Mouse (Mus musculus): ENCODE measurements around the gene Rasgef1b.

The Rasgef1b gene

GRCm38 (mm10) chr5:99707261-99707660, 21.6 kb downstream of the Rasgef1b start:
- no peak for DNase-seq (ENCODE audit: low read depth)

- DNase-seq (ENCODE audit: low read depth) = no peak
Measured at GRCm38 (mm10) chr5:99701811-99702210, 27.1 kb downstream of the Rasgef1b start.

GRCm38 (mm10) chr5:99694712-99695360, 34.0 kb downstream of the Rasgef1b start:
- DNase-seq (ENCODE audit: low read depth) = no peak

- no peak for DNase-seq (ENCODE audit: low read depth)
Measured at GRCm38 (mm10) chr5:99689909-99690308, 39.0 kb downstream of the Rasgef1b start.

- no peak for DNase-seq (ENCODE audit: low read depth)
Measured at GRCm38 (mm10) chr5:99687894-99688293, 41.0 kb downstream of the Rasgef1b start.

GRCm38 (mm10) chr5:99684023-99684422, 44.8 kb downstream of the Rasgef1b start:
- no peak for DNase-seq (ENCODE audit: low read depth)

- no peak for DNase-seq (ENCODE audit: low read depth)
Measured at GRCm38 (mm10) chr5:99669971-99670571, 58.8 kb downstream of the Rasgef1b start.

GRCm38 (mm10) chr5:99656024-99656423, 72.8 kb downstream of the Rasgef1b start:
- no peak for DNase-seq (ENCODE audit: low read depth)

GRCm38 (mm10) chr5:99652931-99653330, 75.9 kb downstream of the Rasgef1b start:
- no peak for DNase-seq (ENCODE audit: low read depth)

- DNase-seq (ENCODE audit: low read depth) = no peak
Measured at GRCm38 (mm10) chr5:99641407-99641806, 87.5 kb downstream of the Rasgef1b start.

GRCm38 (mm10) chr5:99636575-99636974, 92.3 kb downstream of the Rasgef1b start:
- no peak for DNase-seq (ENCODE audit: low read depth)

GRCm38 (mm10) chr5:99634010-99634541, 94.8 kb downstream of the Rasgef1b start:
- peak; percentile 18 for DNase-seq (ENCODE audit: low read depth)

- DNase-seq (ENCODE audit: low read depth) = no peak
Measured at GRCm38 (mm10) chr5:99633548-99633947, 95.3 kb downstream of the Rasgef1b start.

- DNase-seq (ENCODE audit: low read depth) = no peak
Measured at GRCm38 (mm10) chr5:99632649-99633310, 96.1 kb downstream of the Rasgef1b start.

- DNase-seq (ENCODE audit: low read depth) = peak; percentile 37
Measured at GRCm38 (mm10) chr5:99630087-99630486, 98.8 kb downstream of the Rasgef1b start.

GRCm38 (mm10) chr5:99625603-99626002, 103.3 kb downstream of the Rasgef1b start:
- DNase-seq (ENCODE audit: low read depth) = no peak

GRCm38 (mm10) chr5:99620771-99621170, 108.1 kb downstream of the Rasgef1b start:
- no peak for DNase-seq (ENCODE audit: low read depth)

GRCm38 (mm10) chr5:99617271-99617800, 111.5 kb downstream of the Rasgef1b start:
- no peak for DNase-seq (ENCODE audit: low read depth)

- DNase-seq (ENCODE audit: low read depth) = no peak
Measured at GRCm38 (mm10) chr5:99613321-99614118, 115.3 kb downstream of the Rasgef1b start.

- DNase-seq (ENCODE audit: low read depth) = no peak
Measured at GRCm38 (mm10) chr5:99607602-99608001, 121.3 kb downstream of the Rasgef1b start.

GRCm38 (mm10) chr5:99606164-99606858, 122.6 kb downstream of the Rasgef1b start:
- DNase-seq (ENCODE audit: low read depth) = no peak
